Mouse (Mus musculus): ENCODE results near the gene Plekhg6. TPM values are rescaled to one million over a fixed set of nuclear protein-coding genes. Genes with fewer than 3 reads are reported as not detected.

Gene Plekhg6
- total RNA-seq, 1 experiment = 1.1 TPM

- Histone ChIP-seq H3K27ac (ENCODE audit: insufficient read depth, low read depth, low read length, poor library complexity, severe bottlenecking) (no peak overlapping the region), H3K36me3 (ENCODE audit: control insufficient read depth, insufficient read depth, low read length, poor library complexity, severe bottlenecking) (no peaks in the 10 kb centered on the region), H3K4me3 (ENCODE audit: insufficient read depth in 1 of 2, low read depth in 1 of 2, low read length in 2 of 2, poor library complexity in 1 of 2, severe bottlenecking in 1 of 2) (no peak overlapping the region), H3K4me1 (ENCODE audit: control insufficient read depth in 2 of 2, insufficient read depth in 2 of 2, low read length in 2 of 2, poor library complexity in 1 of 2) (peaks cover 0 to 3% of the 10 kb centered on the region in 2 experiments; a peak in 2 of 4 replicates), H3K9ac (ENCODE audit: insufficient read depth, low read depth, low read length, poor library complexity, severe bottlenecking) (no peak overlapping the region), H3K9me3 (ENCODE audit: control insufficient read depth, insufficient read depth, low read depth, low read length) (no peaks in the 10 kb centered on the region)
- DNase-seq (ENCODE audit: low read depth, low spot score) = no peak
- in situ Hi-C loops (cut with MboI; ENCODE audit: low sequenced_read_pairs in 2 of 2, unreplicated experiment in 2 of 2) = no loop called here
- TF ChIP-seq HCFC1 (IDR thresholded peaks at IDR 0.05; ENCODE audit: borderline replicate concordance, insufficient read depth, low read length) (no peak), ZC3H11A (IDR thresholded peaks at IDR 0.05; ENCODE audit: borderline replicate concordance, low read depth, low read length) (no peak), ZNF384 (IDR thresholded peaks at IDR 0.05; ENCODE audit: low read depth, low read length) (no peak), MAFK (IDR thresholded peaks at IDR 0.05; ENCODE audit: insufficient read depth, low read depth, low read length) (no peak), CHD2 (IDR thresholded peaks at IDR 0.05; ENCODE audit: low read depth, low read length) (no peak)
These were observed 41.6 kb downstream of the Plekhg6 start for GRCm38 (mm10) chr6:125338791-125339660.

GRCm38 (mm10) chr6:125334356-125334755 is 46.2 kb downstream of the Plekhg6 start:
- Histone ChIP-seq H3K4me1 (ENCODE audit: control insufficient read depth in 2 of 2, insufficient read depth in 2 of 2, low read length in 2 of 2, poor library complexity in 1 of 2) (0 out of 4 replicates have a peak, but pooled peaks cover 0 to 2% of the 10 kb centered on the region in 2 experiments), H3K27ac (ENCODE audit: insufficient read depth, low read depth, low read length, poor library complexity, severe bottlenecking) (no peak overlapping the region), H3K9ac (ENCODE audit: insufficient read depth, low read depth, low read length, poor library complexity, severe bottlenecking) (no peak overlapping the region), H3K9me3 (ENCODE audit: control insufficient read depth, insufficient read depth, low read depth, low read length) (no peaks in the 10 kb centered on the region), H3K36me3 (ENCODE audit: control insufficient read depth, insufficient read depth, low read length, poor library complexity, severe bottlenecking) (no peaks in the 10 kb centered on the region), H3K4me3 (ENCODE audit: insufficient read depth in 1 of 2, low read depth in 1 of 2, low read length in 2 of 2, poor library complexity in 1 of 2, severe bottlenecking in 1 of 2) (no peak overlapping the region)
- no peak for TF ChIP-seq CHD2 (IDR thresholded peaks at IDR 0.05; ENCODE audit: low read depth, low read length)
- no peak for TF ChIP-seq ZNF384 (IDR thresholded peaks at IDR 0.05; ENCODE audit: low read depth, low read length)
- no peak for TF ChIP-seq ZC3H11A (IDR thresholded peaks at IDR 0.05; ENCODE audit: borderline replicate concordance, low read depth, low read length)
- no peak for TF ChIP-seq MAFK (IDR thresholded peaks at IDR 0.05; ENCODE audit: insufficient read depth, low read depth, low read length)
- TF ChIP-seq HCFC1 (IDR thresholded peaks at IDR 0.05; ENCODE audit: borderline replicate concordance, insufficient read depth, low read length) = no peak
- in situ Hi-C loops (cut with MboI; ENCODE audit: low sequenced_read_pairs in 2 of 2, unreplicated experiment in 2 of 2) = no loop called here
- no peak for DNase-seq (ENCODE audit: low read depth, low spot score)

- DNase-seq (ENCODE audit: low read depth, low spot score) = no peak
- Histone ChIP-seq H3K9me3 (ENCODE audit: control insufficient read depth, insufficient read depth, low read depth, low read length) (no peaks in the 10 kb centered on the region), H3K9ac (ENCODE audit: insufficient read depth, low read depth, low read length, poor library complexity, severe bottlenecking) (no peak overlapping the region), H3K36me3 (ENCODE audit: control insufficient read depth, insufficient read depth, low read length, poor library complexity, severe bottlenecking) (no peaks in the 10 kb centered on the region), H3K27ac (ENCODE audit: insufficient read depth, low read depth, low read length, poor library complexity, severe bottlenecking) (no peak overlapping the region), H3K4me1 (ENCODE audit: control insufficient read depth in 2 of 2, insufficient read depth in 2 of 2, low read length in 2 of 2, poor library complexity in 1 of 2) (peaks cover 0 to 6% of the 10 kb centered on the region in 2 experiments; a peak in 1 of 4 replicates), H3K4me3 (ENCODE audit: insufficient read depth in 1 of 2, low read depth in 1 of 2, low read length in 2 of 2, poor library complexity in 1 of 2, severe bottlenecking in 1 of 2) (no peak overlapping the region)
- in situ Hi-C loops (cut with MboI; ENCODE audit: low sequenced_read_pairs in 2 of 2, unreplicated experiment in 2 of 2) = no loop called here
- TF ChIP-seq ZC3H11A (IDR thresholded peaks at IDR 0.05; ENCODE audit: borderline replicate concordance, low read depth, low read length) (no peak), ZNF384 (IDR thresholded peaks at IDR 0.05; ENCODE audit: low read depth, low read length) (no peak), HCFC1 (IDR thresholded peaks at IDR 0.05; ENCODE audit: borderline replicate concordance, insufficient read depth, low read length) (no peak), CHD2 (IDR thresholded peaks at IDR 0.05; ENCODE audit: low read depth, low read length) (no peak), MAFK (IDR thresholded peaks at IDR 0.05; ENCODE audit: insufficient read depth, low read depth, low read length) (no peak)
These were observed 47.3 kb downstream of the Plekhg6 start for GRCm38 (mm10) chr6:125333112-125333899.

- DNase-seq (ENCODE audit: low read depth, low spot score) = no peak
- H3K9me3 ChIP-seq (ENCODE audit: control insufficient read depth, insufficient read depth, low read depth, low read length) = no peaks in the 10 kb centered on the region
- H3K9ac ChIP-seq (ENCODE audit: insufficient read depth, low read depth, low read length, poor library complexity, severe bottlenecking) = peak overlapping the region; percentile 37
- H3K27ac ChIP-seq (ENCODE audit: insufficient read depth, low read depth, low read length, poor library complexity, severe bottlenecking) = no peak overlapping the region
- H3K4me3 ChIP-seq (ENCODE audit: insufficient read depth in 1 of 2, low read depth in 1 of 2, low read length in 2 of 2, poor library complexity in 1 of 2, severe bottlenecking in 1 of 2) = peak overlapping the region; percentile 64 to 65
- no peaks in the 10 kb centered on the region for H3K36me3 ChIP-seq (ENCODE audit: control insufficient read depth, insufficient read depth, low read length, poor library complexity, severe bottlenecking)
- in situ Hi-C loops (cut with MboI; ENCODE audit: low sequenced_read_pairs in 2 of 2, unreplicated experiment in 2 of 2) = no loop called here
- peaks cover 0 to 8% of the 10 kb centered on the region in 2 experiments; a peak in 1 of 4 replicates for H3K4me1 ChIP-seq (ENCODE audit: control insufficient read depth in 2 of 2, insufficient read depth in 2 of 2, low read length in 2 of 2, poor library complexity in 1 of 2)
- TF ChIP-seq ZNF384 (IDR thresholded peaks at IDR 0.05; ENCODE audit: low read depth, low read length) (no peak), ZC3H11A (IDR thresholded peaks at IDR 0.05; ENCODE audit: borderline replicate concordance, low read depth, low read length) (no peak), MAFK (IDR thresholded peaks at IDR 0.05; ENCODE audit: insufficient read depth, low read depth, low read length) (no peak), HCFC1 (IDR thresholded peaks at IDR 0.05; ENCODE audit: borderline replicate concordance, insufficient read depth, low read length) (no peak)
These were observed 49.8 kb downstream of the Plekhg6 start for GRCm38 (mm10) chr6:125330626-125331326.

All from ES-E14 (cell line).